Mouse (Mus musculus): ENCODE data around the gene Gm29423. TPM values are rescaled to one million over a fixed set of nuclear protein-coding genes. Genes with fewer than 3 reads are reported as not detected.
"Not testable (repeated sequence)": the region's sequence is repeated elsewhere in the genome, so short reads cannot be mapped to it uniquely, and the experiment has no call there.

Gene Gm29423
- polyA plus RNA-seq (2012), result not detected in 2 replicates

DNA sequence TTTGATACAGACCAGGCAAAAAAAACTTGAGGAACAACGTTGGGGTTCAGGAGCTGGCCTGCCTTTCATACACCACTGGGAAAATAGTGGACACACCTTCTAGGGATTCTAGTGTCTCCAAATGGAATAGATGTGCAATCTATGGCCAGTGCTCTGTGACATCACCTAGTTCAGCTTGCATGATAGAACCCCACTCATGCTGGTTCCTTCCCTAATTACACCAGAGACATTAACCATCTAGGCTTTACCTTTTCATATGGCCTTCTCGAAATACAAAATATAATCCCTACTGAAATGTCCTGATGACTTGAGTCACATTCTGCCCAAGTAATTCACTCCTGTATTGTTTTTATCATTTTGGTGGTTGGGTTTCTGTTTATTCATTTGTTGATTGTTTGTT is at the start of gene Gm29423, which contains the start of gene Gm29644:
Gene Gm29423 (minus strand): TSS at position 101 of the 400 bp plus-strand sequence.
Gene Gm29644 (minus strand): TSS at position 157 of the 400 bp plus-strand sequence.
- H3K4me1 ChIP-seq (ENCODE audit: control insufficient read depth); H3K9me3 ChIP-seq (ENCODE audit: control insufficient read depth, low read length); H3K36me3 ChIP-seq (ENCODE audit: control insufficient read depth); H3K27me3 ChIP-seq (ENCODE audit: control insufficient read depth); H3K4me3 ChIP-seq (replicated peaks): not testable (repeated sequence)

GRCm38 (mm10) chrY:70273542-70273941 is 29.5 kb downstream of the Gm29423 start, which contains the start of gene Gm21118:
Gene Gm21118, minus strand, starts transcription at chrY:70273642.
- not testable (repeated sequence) for H3K36me3 ChIP-seq (ENCODE audit: control insufficient read depth); H3K9me3 ChIP-seq (ENCODE audit: control insufficient read depth, low read length); H3K4me1 ChIP-seq (ENCODE audit: control insufficient read depth); H3K27me3 ChIP-seq (ENCODE audit: control insufficient read depth); H3K4me3 ChIP-seq (replicated peaks)

Other genes starting within 250 kb of the Gm29423 start
- not detected in 2 replicates for gene Gm21118, start 29.6 kb downstream of the Gm29423 start, polyA plus RNA-seq (2012)
- gene Gm29644, start 56 bp upstream of the Gm29423 start, polyA plus RNA-seq (2012), result not detected in 2 replicates
- gene Gm20888, start 138.6 kb upstream of the Gm29423 start, polyA plus RNA-seq (2012), result not detected in 2 replicates

All from erythroblast, embryonic 14.5 days (primary cell).